ENCODE assay signal across 8 mouse cellular contexts in genomic region chr1:64853738-64854730, GRCm38 (mm10).
DNase-seq lines count a peak whose midpoint lies in the region; ATAC-seq and TF ChIP-seq lines count a peak whose summit lies in the region.

No protein-coding gene starts in this region.

- peak in 1 of 2 experiments; percentile 16 for DNase-seq in left cerebral cortex, adult 2 months (ENCODE audit: extremely low spot score in 1 of 2, low spot score in 2 of 2)
- DNase-seq in left cerebral cortex, adult 11 months (ENCODE audit: low spot score): no peak
- peak; percentile 49 for DNase-seq in embryo, embryonic 11 days
- DNase-seq in neural tube, embryonic 11.5 days (ENCODE audit: low spot score): peak; percentile 41
- DNase-seq in heart, postnatal 14 days: no peak
- DNase-seq in spleen, postnatal 14 days (ENCODE audit: low spot score in 2 of 2): no peak

- H3K4me1 ChIP-seq in hindbrain, embryonic 16.5 days (ENCODE audit: control insufficient read depth, insufficient read depth, low read depth, low read length): peaks cover 2% of the 10 kb centered on the region; the same call in 1 of the 2 replicates
- peaks cover 6% of the 10 kb centered on the region; the same call in 1 of the 2 replicates for H3K4me1 ChIP-seq in neural tube, embryonic 11.5 days (ENCODE audit: control insufficient read depth, insufficient read depth, low read length)

- no peaks in the 10 kb centered on the region for H3K36me3 ChIP-seq in hindbrain, embryonic 16.5 days (ENCODE audit: control insufficient read depth, insufficient read depth, low read length)
- H3K36me3 ChIP-seq in neural tube, embryonic 11.5 days (ENCODE audit: control insufficient read depth, insufficient read depth, low read length): no peaks in the 10 kb centered on the region

- WGBS in hindbrain, embryonic 16.5 days: 34% methylated on average over 5 of the region's 5 CpGs
- 46% methylated on average over 5 of the region's 5 CpGs for WGBS in neural tube, embryonic 11.5 days

- H3K27ac ChIP-seq in left cerebral cortex, adult 2 months: peak overlapping the region; percentile 15; the same call in 1 of the 2 replicates
- H3K27ac ChIP-seq in hindbrain, embryonic 16.5 days (ENCODE audit: low read depth, low read length): no peak overlapping the region
- H3K27ac ChIP-seq in neural tube, embryonic 11.5 days (ENCODE audit: low read depth, low read length): 0 out of 2 replicates have a peak overlapping the region, but pooled peaks have one; percentile 3

- H3K9me3 ChIP-seq in hindbrain, embryonic 16.5 days (ENCODE audit: control insufficient read depth, low read length): no peaks in the 10 kb centered on the region
- no peaks in the 10 kb centered on the region for H3K9me3 ChIP-seq in neural tube, embryonic 11.5 days (ENCODE audit: control insufficient read depth, low read length)

- H3K4me2 ChIP-seq in hindbrain, embryonic 16.5 days (ENCODE audit: low read length): no peak overlapping the region
- no peak overlapping the region for H3K4me2 ChIP-seq in neural tube, embryonic 11.5 days (ENCODE audit: low read depth)

- peak; percentile 85 for ATAC-seq in hindbrain, embryonic 16.5 days
- peak; percentile 83 for ATAC-seq in neural tube, embryonic 11.5 days (ENCODE audit: insufficient read depth, low FRiP score, low TSS enrichment)
- ATAC-seq in activated CD4-positive, CD25-positive, alpha-beta regulatory T cell, adult 4 months: no peak

- H3K9ac ChIP-seq in hindbrain, embryonic 16.5 days (ENCODE audit: low read depth, low read length): no peak overlapping the region
- no peak overlapping the region; the same call in 1 of the 2 replicates for H3K9ac ChIP-seq in neural tube, embryonic 11.5 days (ENCODE audit: low read length)

- no peaks in the 10 kb centered on the region for H3K27me3 ChIP-seq in hindbrain, embryonic 16.5 days (replicated peaks; ENCODE audit: control insufficient read depth, insufficient read depth, low read length)
- H3K27me3 ChIP-seq in neural tube, embryonic 11.5 days (ENCODE audit: control insufficient read depth, insufficient read depth, low read length): no peaks in the 10 kb centered on the region

- H3K4me3 ChIP-seq in left cerebral cortex, adult 2 months: no peak overlapping the region
- no peak overlapping the region for H3K4me3 ChIP-seq in hindbrain, embryonic 16.5 days (ENCODE audit: low read length)
- H3K4me3 ChIP-seq in neural tube, embryonic 11.5 days (ENCODE audit: low read depth, low read length): no peak overlapping the region

- intact Hi-C loops in left cerebral cortex, adult 2 months (cut with DNase I): loop anchor here (5.0 kb wide), 1 partner anchor 63 kb away; no protein-coding TSS in a partner anchor
- intact Hi-C loops in heart, postnatal 14 days (cut with DNase I): no loop called here

- no peak for TF ChIP-seq CTCF in left cerebral cortex, adult 2 months (IDR thresholded peaks at IDR 0.05)

Comparison
In these comparisons a context has a peak if more than half of its experiments do, and no peak if none do; other contexts are left out.
1. DNase-seq: peak in embryo, embryonic 11 days (single experiment) and neural tube, embryonic 11.5 days (single experiment); none in left cerebral cortex, adult 11 months (single experiment), heart, postnatal 14 days (0 of 2) and spleen, postnatal 14 days (0 of 2).